Mouse (Mus musculus) midbrain, embryonic 16.5 days (tissue): ENCODE data around the gene Slc18b1. TPM values are rescaled to one million over a fixed set of nuclear protein-coding genes. Genes with fewer than 3 reads are reported as not detected.

Experiments used
- ATAC-seq: fragments of 200-750 bp; cut with Nextera tagmentation; 2 replicates; pipeline ENCODE4 v1.8.0; 2017; ENCODE audit warnings: moderate TSS enrichment
- H3K27ac ChIP-seq: fragments of 300-500 bp; sonication (generic); 2 replicates; pipeline ENCODE4 v1.5.1; 2014; ENCODE audit warnings: mild to moderate bottlenecking, low read length, mixed read lengths
- H3K27me3 ChIP-seq: fragments of 300-500 bp; sonication (generic); 2 replicates; pipeline ENCODE4 v1.6.1; 2014; ENCODE audit warnings: low read depth, low read length, mixed read lengths; ENCODE audit not compliant: control insufficient read depth, insufficient read depth
- H3K36me3 ChIP-seq: fragments of 300-500 bp; sonication (generic); 2 replicates; pipeline ENCODE4 v1.6.1; 2014; ENCODE audit warnings: mild to moderate bottlenecking, low read length, moderate library complexity, mixed read lengths; ENCODE audit not compliant: control insufficient read depth, insufficient read depth
- H3K4me1 ChIP-seq: fragments of 300-500 bp; sonication (generic); 2 replicates; pipeline ENCODE4 v1.6.1; 2014; ENCODE audit warnings: mild to moderate bottlenecking, low read length, mixed read lengths; ENCODE audit not compliant: control insufficient read depth, insufficient read depth
- H3K4me2 ChIP-seq: fragments of 300-500 bp; sonication (generic); 2 replicates; pipeline ENCODE4 v1.6.1; 2014; ENCODE audit warnings: mild to moderate bottlenecking, low read length, mixed read lengths
- H3K4me3 ChIP-seq: fragments of 300-500 bp; sonication (generic); 2 replicates; pipeline ENCODE4 v1.5.1; 2014; ENCODE audit warnings: low read depth, mild to moderate bottlenecking, low read length, moderate library complexity, mixed read lengths
- H3K9ac ChIP-seq: fragments of 300-500 bp; sonication (generic); 2 replicates; pipeline ENCODE4 v1.6.1; 2014; ENCODE audit warnings: low read depth, low read length, mixed read lengths
- H3K9me3 ChIP-seq: fragments of 300-500 bp; sonication (generic); replicated peaks from 2 replicates; pipeline ENCODE4 v1.6.1; 2014; ENCODE audit warnings: mild to moderate bottlenecking, low read length, mixed read lengths; ENCODE audit not compliant: control insufficient read depth, poor library complexity, severe bottlenecking
- WGBS: fragments of 180-500 bp; shearing (Covaris S2); extraction: QIAGEN DNeasy Blood & Tissue Kit; methylation state at CpG from one replicate; pipeline ENCODE4 v1.1.7; 2014; 5-methylcytosine and 5-hydroxymethylcytosine counted together
- polyA plus RNA-seq: library from polyadenylated mRNA; unstranded; fragments of >200 nt; fragmentation: Nextera tagmentation; extraction: Ambion mirVana; gene quantifications from 2 replicates; pipeline ENCODE4 v1.2.1, GENCODE M21; 2015

The Slc18b1 gene
- polyA plus RNA-seq, 1 experiment from 2014 or later: 17.5 TPM

GRCm38 (mm10) chr10:23864362-23865312 is 67.9 kb downstream of the Slc18b1 start:
- no peak overlapping the region for H3K27ac ChIP-seq
- H3K4me2 ChIP-seq: no peak overlapping the region
- no peaks in the 10 kb centered on the region for H3K27me3 ChIP-seq
- no peak for ATAC-seq
- no peak overlapping the region for H3K4me3 ChIP-seq
- peaks cover 7% of the 10 kb centered on the region for H3K9me3 ChIP-seq
- no peaks in the 10 kb centered on the region for H3K4me1 ChIP-seq
- WGBS: 88% methylated on average over 9 of the region's 9 CpGs
- no peaks in the 10 kb centered on the region for H3K36me3 ChIP-seq
- H3K9ac ChIP-seq: no peak overlapping the region

Other genes with a start within 250 kb of the Slc18b1 start
- gene Rps12, start 9.7 kb upstream of the Slc18b1 start, polyA plus RNA-seq: 83.7 and 87.4 TPM in 2 replicates
- 0.22 TPM in 1 of 2 replicates, not detected in the other for gene Vnn3, start 54.5 kb downstream of the Slc18b1 start, polyA plus RNA-seq
- 0.25 and 0.43 TPM in 2 replicates for gene Vnn1, start 97.7 kb downstream of the Slc18b1 start, polyA plus RNA-seq
- not detected in 2 replicates for gene Taar1, start 123.4 kb downstream of the Slc18b1 start, polyA plus RNA-seq
- not detected in 2 replicates for gene Taar2, start 141.6 kb downstream of the Slc18b1 start, polyA plus RNA-seq
- not detected in 2 replicates for gene Taar3, start 152.6 kb downstream of the Slc18b1 start, polyA plus RNA-seq
- gene Taar4, start 163.5 kb downstream of the Slc18b1 start, polyA plus RNA-seq: not detected in 2 replicates
- gene Taar5, start 173.7 kb downstream of the Slc18b1 start, polyA plus RNA-seq: not detected in 2 replicates
- gene Taar6, start 188.7 kb downstream of the Slc18b1 start, polyA plus RNA-seq: not detected in 2 replicates
- gene Taar7a, start 196.5 kb downstream of the Slc18b1 start, polyA plus RNA-seq: not detected in 2 replicates
- gene Taar7b, start 203.0 kb downstream of the Slc18b1 start, polyA plus RNA-seq: not detected in 2 replicates
- not detected in 2 replicates for gene Taar7d, start 230.2 kb downstream of the Slc18b1 start, polyA plus RNA-seq
- not detected in 2 replicates for gene Taar7e, start 240.6 kb downstream of the Slc18b1 start, polyA plus RNA-seq